Mouse (Mus musculus): ENCODE data around the gene Gm5475.
A peak's percentile ranks its signal among the peaks of the same experiment; 100 is the strongest.

The Gm5475 gene

GRCm38 (mm10) chr15:100451245-100451644, 29.3 kb downstream of the Gm5475 start:
- peak; percentile 83 to 89 for DNase-seq

GRCm38 (mm10) chr15:100452486-100452885, 30.5 kb downstream of the Gm5475 start:
- DNase-seq: no peak

- no peak for DNase-seq
Measured at GRCm38 (mm10) chr15:100456356-100456991, 34.5 kb downstream of the Gm5475 start.

- DNase-seq: peak; percentile 88 to 91
Measured at GRCm38 (mm10) chr15:100457340-100457739, 35.4 kb downstream of the Gm5475 start.

GRCm38 (mm10) chr15:100458055-100458454, 36.1 kb downstream of the Gm5475 start:
- peak; percentile 81 to 87 for DNase-seq

GRCm38 (mm10) chr15:100460942-100461341, 39.0 kb downstream of the Gm5475 start:
- no peak for DNase-seq

- no peak for DNase-seq
Measured at GRCm38 (mm10) chr15:100461646-100462045, 39.7 kb downstream of the Gm5475 start.

GRCm38 (mm10) chr15:100462086-100462485, 40.1 kb downstream of the Gm5475 start:
- no peak for DNase-seq

GRCm38 (mm10) chr15:100463712-100464111, 41.8 kb downstream of the Gm5475 start:
- DNase-seq: peak; percentile 86 to 87

- DNase-seq: no peak
Measured at GRCm38 (mm10) chr15:100465432-100465831, 43.5 kb downstream of the Gm5475 start.

GRCm38 (mm10) chr15:100467738-100468137, 45.8 kb downstream of the Gm5475 start:
- DNase-seq: no peak

GRCm38 (mm10) chr15:100468295-100469188, 46.6 kb downstream of the Gm5475 start, which contains the start of gene Letmd1:
Letmd1 (plus strand) TSS chr15:100469023.
- peak; percentile 96 to 97 for DNase-seq

GRCm38 (mm10) chr15:100469189-100469545, 47.2 kb downstream of the Gm5475 start:
- no peak for DNase-seq

GRCm38 (mm10) chr15:100470037-100470436, 48.1 kb downstream of the Gm5475 start:
- DNase-seq: no peak

- no peak for DNase-seq
Measured at GRCm38 (mm10) chr15:100473926-100474503, 52.1 kb downstream of the Gm5475 start.
